In genomic region chr13:62558189-62559110, GRCm38 (mm10) we compare ENCODE assay signal across 8 mouse cellular contexts. TPM values are rescaled to one million over a fixed set of nuclear protein-coding genes. Genes with fewer than 3 reads are reported as not detected.
DNase-seq lines count a peak whose midpoint lies in the region; ATAC-seq and TF ChIP-seq lines count a peak whose summit lies in the region.
"Not testable (repeated sequence)": the region's sequence is repeated elsewhere in the genome, so short reads cannot be mapped to it uniquely, and the experiment has no call there.

Zfp935 (minus strand) TSS chr13:62558511.

- peak; percentile 66; the same call in 1 of the 2 replicates for ATAC-seq in forebrain, embryonic 11.5 days (replicated peaks; ENCODE audit: low FRiP score)
- ATAC-seq in heart, embryonic 16.5 days (replicated peaks; ENCODE audit: extremely low read depth, insufficient read depth, low FRiP score); stomach, postnatal 0 days (ENCODE audit: low FRiP score, low TSS enrichment): not testable (repeated sequence)
- ATAC-seq in liver, embryonic 13.5 days (ENCODE audit: low read depth): peak; percentile 74; the same call in 1 of the 2 replicates

- H3K4me1 ChIP-seq in forebrain, embryonic 11.5 days (replicated peaks; ENCODE audit: control insufficient read depth, insufficient read depth, low read length); heart, embryonic 16.5 days (ENCODE audit: control insufficient read depth, insufficient read depth, low read length); liver, embryonic 13.5 days (replicated peaks); stomach, postnatal 0 days (replicated peaks; ENCODE audit: control insufficient read depth, insufficient read depth): not testable (repeated sequence)

- TF ChIP-seq CTCF in stomach, postnatal 0 days (IDR thresholded peaks at IDR 0.05; ENCODE audit: low read depth): not testable (repeated sequence)

- H3K9ac ChIP-seq in forebrain, embryonic 11.5 days (ENCODE audit: low read length): peak within 1 kb of the TSS; percentile 43
- peak within 1 kb of the TSS; percentile 63 for H3K9ac ChIP-seq in heart, embryonic 16.5 days (ENCODE audit: low read length)
- H3K9ac ChIP-seq in liver, embryonic 13.5 days: peak within 1 kb of the TSS; percentile 72
- H3K9ac ChIP-seq in stomach, postnatal 0 days (ENCODE audit: low read length): not testable (repeated sequence)

- not testable (repeated sequence) for H3K9me3 ChIP-seq in forebrain, embryonic 11.5 days (ENCODE audit: control insufficient read depth, low read length); heart, embryonic 16.5 days (replicated peaks; ENCODE audit: control insufficient read depth, low read length); liver, embryonic 13.5 days (replicated peaks); stomach, postnatal 0 days (ENCODE audit: control insufficient read depth, low read length)

- peak within 1 kb of the TSS; percentile 34; the same call in 1 of the 2 replicates for H3K4me2 ChIP-seq in forebrain, embryonic 11.5 days (ENCODE audit: low read depth, low read length, severe bottlenecking)
- H3K4me2 ChIP-seq in heart, embryonic 16.5 days (ENCODE audit: low read depth, low read length): peak within 1 kb of the TSS; percentile 56
- peak within 1 kb of the TSS; percentile 63 for H3K4me2 ChIP-seq in liver, embryonic 13.5 days
- H3K4me2 ChIP-seq in stomach, postnatal 0 days (replicated peaks; ENCODE audit: low read depth): peak within 1 kb of the TSS; percentile 37; the same call in 1 of the 2 replicates

- 2% methylated on average over 24 of the region's 27 CpGs for WGBS in forebrain, embryonic 11.5 days
- 3% methylated on average over 25 of the region's 27 CpGs for WGBS in heart, embryonic 16.5 days
- WGBS in liver, embryonic 13.5 days (ENCODE audit: insufficient replicate concordance): 3% methylated on average over 27 of the region's 27 CpGs
- WGBS in stomach, postnatal 0 days: 4% methylated on average over 25 of the region's 27 CpGs

- not testable (repeated sequence) for H3K27me3 ChIP-seq in forebrain, embryonic 11.5 days (ENCODE audit: control insufficient read depth, insufficient read depth, low read length); heart, embryonic 16.5 days (ENCODE audit: control insufficient read depth, insufficient read depth, low read length); liver, embryonic 13.5 days; stomach, postnatal 0 days (ENCODE audit: control insufficient read depth, insufficient read depth, low read length)

- peak; percentile 32 for DNase-seq in CD4-positive, CD25-positive, alpha-beta regulatory T cell, adult 2 months (ENCODE audit: low read depth, low spot score)
- DNase-seq in c-Kit-negative CD71-positive TER-119-positive erythroid progenitor cells, embryonic 14.5 days (ENCODE audit: low read depth, low spot score): peak; percentile 0
- peak; percentile 46 for DNase-seq in forebrain, embryonic 11.5 days (ENCODE audit: low spot score)
- peak; percentile 64 to 84 for DNase-seq in kidney, postnatal 25 days
- peak; percentile 72 for DNase-seq in liver, embryonic 13.5 days
- peak; percentile 19 for DNase-seq in neural tube, embryonic 10.5 days (ENCODE audit: extremely low spot score, low spot score)
- peak; percentile 34 for DNase-seq in stomach, postnatal 0 days (ENCODE audit: low spot score)

- TF ChIP-seq EP300 in stomach, postnatal 0 days (optimal IDR thresholded peaks at IDR 0.05): not testable (repeated sequence)

- not testable (repeated sequence) for H3K27ac ChIP-seq in forebrain, embryonic 11.5 days (ENCODE audit: low read depth, low read length); heart, embryonic 16.5 days (ENCODE audit: low read length); liver, embryonic 13.5 days; stomach, postnatal 0 days (replicated peaks)

- peak within 1 kb of the TSS; percentile 38 for H3K4me3 ChIP-seq in forebrain, embryonic 11.5 days (ENCODE audit: low read depth, low read length)
- peak within 1 kb of the TSS; percentile 55 for H3K4me3 ChIP-seq in heart, embryonic 16.5 days (ENCODE audit: low read length)
- H3K4me3 ChIP-seq in liver, embryonic 13.5 days (replicated peaks): peak within 1 kb of the TSS; percentile 64
- peak within 1 kb of the TSS; percentile 38 for H3K4me3 ChIP-seq in stomach, postnatal 0 days (ENCODE audit: low read depth, low read length)

- H3K36me3 ChIP-seq in forebrain, embryonic 11.5 days (ENCODE audit: control insufficient read depth, insufficient read depth, low read length); heart, embryonic 16.5 days (ENCODE audit: control insufficient read depth, insufficient read depth); stomach, postnatal 0 days (ENCODE audit: control insufficient read depth, insufficient read depth, low read length): not testable (repeated sequence)
- peaks cover 17% of the 10 kb centered on the region for H3K36me3 ChIP-seq in liver, embryonic 13.5 days

RNA-seq across cellular contexts. Expression of gene Zfp935, which starts in this region (rescaled TPM):
- polyA plus RNA-seq in forebrain, embryonic 11.5 days (2014; fragmentation: Nextera tagmentation; extraction: Ambion mirVana): not detected in 2 replicates
- polyA plus RNA-seq in heart, embryonic 16.5 days (2015; fragmentation: Nextera tagmentation; extraction: Ambion mirVana): 0.26 TPM in 1 of 2 replicates, not detected in the other
- polyA plus RNA-seq in liver, embryonic 13.5 days (2015; fragmentation: Nextera tagmentation; extraction: Ambion mirVana): not detected in 2 replicates
- polyA plus RNA-seq in stomach, postnatal 0 days (2015; fragmentation: Nextera tagmentation; extraction: Ambion mirVana): not detected in 2 replicates

Comparison
In these comparisons a context has a peak if more than half of its experiments do, and no peak if none do; other contexts are left out.
1. Peak in DNase-seq, ATAC-seq, H3K4me3 ChIP-seq, H3K9ac ChIP-seq and H3K4me2 ChIP-seq in forebrain, embryonic 11.5 days; RNA of the gene not detected or under 1 TPM.
2. Peak in DNase-seq, ATAC-seq, H3K4me3 ChIP-seq, H3K9ac ChIP-seq and H3K4me2 ChIP-seq in liver, embryonic 13.5 days; RNA of the gene not detected or under 1 TPM.
3. Peak in DNase-seq, H3K4me3 ChIP-seq and H3K4me2 ChIP-seq in stomach, postnatal 0 days; RNA of the gene not detected or under 1 TPM.
4. DNase-seq: peak in every context shown above with its lines; median percentile 74 in kidney, postnatal 25 days; 72 in liver, embryonic 13.5 days; 46 in forebrain, embryonic 11.5 days; 34 in stomach, postnatal 0 days; 32 in CD4-positive, CD25-positive, alpha-beta regulatory T cell, adult 2 months; 19 in neural tube, embryonic 10.5 days; 0 in c-Kit-negative CD71-positive TER-119-positive erythroid progenitor cells, embryonic 14.5 days.